Mouse (Mus musculus) cerebellum, adult 2 months (tissue): ENCODE measurements around the gene Pcf11. TPM values are rescaled to one million over a fixed set of nuclear protein-coding genes. Genes with fewer than 3 reads are reported as not detected.

Experiments
- DNase-seq, 2 experiments: peaks; one replicate each; pipeline ENCODE4 v3.0.0; 2021
- H3K27ac ChIP-seq: fragments of 200-500 bp; 2 replicates; pipeline ENCODE4 v1.5.1; 2012; ENCODE audit warnings: low read length, control low read depth, inconsistent platforms; ENCODE audit not compliant: insufficient read depth
- H3K27me3 ChIP-seq: fragments of 200-500 bp; 2 replicates; pipeline ENCODE4 v1.6.1; 2012; ENCODE audit warnings: inconsistent platforms, mild to moderate bottlenecking, low read length, moderate library complexity; ENCODE audit not compliant: control insufficient read depth, insufficient read depth
- H3K4me1 ChIP-seq: fragments of 200-500 bp; 2 replicates; pipeline ENCODE4 v1.6.1; 2011; ENCODE audit warnings: low read length; ENCODE audit not compliant: control insufficient read depth, insufficient read depth
- H3K4me3 ChIP-seq: fragments of 200-500 bp; replicated peaks from 2 replicates; pipeline ENCODE3; 2011; ENCODE audit warnings: mild to moderate bottlenecking, low read depth, low read length, control low read depth; ENCODE audit not compliant: insufficient read depth
- CTCF ChIP-seq: fragments of 200-500 bp; IDR thresholded peaks from 2 replicates; pipeline ENCODE4 v1.5.1; 2011; ENCODE audit warnings: low read depth, mild to moderate bottlenecking, control low read depth, low read length, moderate library complexity, borderline replicate concordance; ENCODE audit not compliant: insufficient read depth
- POLR2A ChIP-seq: fragments of 200-500 bp; IDR thresholded peaks from 2 replicates; pipeline ENCODE4 v1.6.1; 2011; ENCODE audit warnings: low read length, control low read depth, borderline replicate concordance; ENCODE audit not compliant: insufficient read depth
- WGBS: fragments of 180-500 bp; shearing (Covaris S2); methylation state at CpG from one replicate; pipeline ENCODE4 v1.1.7; 2018; 5-methylcytosine and 5-hydroxymethylcytosine counted together
- polyA plus RNA-seq: library from polyadenylated mRNA; depleted of rRNA; stranded (reverse); fragments of >200 nt; gene quantifications from 2 replicates; pipeline ENCODE4 v1.2.3, GENCODE M21; 2012

Gene Pcf11
- polyA plus RNA-seq, 1 experiment = 34.9 TPM

DNA sequence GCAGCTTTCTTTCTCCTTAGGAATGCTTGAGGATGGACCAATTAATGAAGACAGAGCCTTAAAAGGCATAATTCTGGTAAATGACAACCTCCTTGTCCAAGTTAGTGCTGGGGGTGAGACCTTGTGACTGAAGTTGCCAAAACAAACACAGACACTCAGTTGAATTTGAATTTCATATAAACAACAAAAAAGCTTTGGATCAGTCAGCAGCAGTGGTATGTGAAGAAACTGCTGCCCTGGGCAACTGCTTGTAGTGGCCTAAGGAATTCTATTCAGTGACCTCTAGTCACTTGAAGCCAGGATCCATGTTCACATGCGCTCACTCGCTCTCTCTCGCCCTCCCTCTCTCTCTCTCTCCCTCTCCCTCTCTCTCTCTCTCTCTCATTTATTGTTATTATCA is 26.7 kb upstream of the Pcf11 start:
- Histone ChIP-seq H3K27me3 (no peaks in the 10 kb centered on the region), H3K4me1 (no peaks in the 10 kb centered on the region), H3K27ac (no peak overlapping the region), H3K4me3 (no peak overlapping the region)
- no peak for DNase-seq
- 64% methylated on average over 3 of the region's 3 CpGs for WGBS
- TF ChIP-seq CTCF = no peak
- TF ChIP-seq POLR2A = no peak

DNA sequence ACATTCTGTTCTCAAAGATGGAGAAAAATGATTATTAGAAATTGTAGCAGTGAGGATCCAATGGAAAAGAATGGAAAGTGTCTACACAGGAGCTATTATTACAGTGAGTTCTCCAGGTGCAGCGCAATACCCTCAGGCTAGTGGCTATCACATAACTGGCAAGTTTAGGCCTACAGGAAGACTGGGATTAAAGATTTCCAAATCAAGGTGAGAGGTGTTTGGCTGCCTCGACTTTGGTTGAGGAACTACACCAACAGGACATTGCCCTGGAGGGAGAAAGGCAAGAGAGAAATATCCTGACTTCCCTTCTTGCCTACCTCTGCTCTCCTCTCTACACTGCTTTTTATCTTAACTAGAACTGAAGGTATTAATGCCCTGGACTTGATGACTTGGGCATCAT is 19.4 kb upstream of the Pcf11 start:
- no peaks in the 10 kb centered on the region for H3K4me1 ChIP-seq
- no peak for DNase-seq
- no peak overlapping the region for H3K4me3 ChIP-seq
- no peak overlapping the region for H3K27ac ChIP-seq
- WGBS = 83% methylated on average over 2 of the region's 2 CpGs
- TF ChIP-seq POLR2A (no peak), CTCF (no peak)
- H3K27me3 ChIP-seq = no peaks in the 10 kb centered on the region; the same call in 1 of the 2 replicates

DNA sequence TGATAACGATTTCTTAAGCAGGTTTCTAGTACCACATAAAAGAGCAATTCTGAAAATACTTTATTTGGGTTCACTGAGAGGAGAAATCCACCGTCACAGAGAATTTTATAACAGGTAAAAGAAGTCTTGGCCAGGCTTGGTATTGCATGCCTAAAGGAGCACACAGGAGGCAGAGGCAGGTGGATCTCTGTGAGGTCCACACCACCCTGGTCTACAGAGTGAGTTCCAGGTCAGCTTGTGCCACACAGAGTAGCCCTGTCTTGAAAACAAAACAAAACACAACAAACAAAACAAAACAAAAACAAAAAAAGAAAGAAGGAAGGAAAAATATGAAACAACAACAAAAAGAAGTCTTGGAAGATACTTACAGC is 18.6 kb upstream of the Pcf11 start:
- WGBS = 88% methylated on average over 2 of the region's 2 CpGs
- Histone ChIP-seq H3K27ac (no peak overlapping the region), H3K27me3 (no peaks in the 10 kb centered on the region; the same call in 1 of the 2 replicates), H3K4me1 (no peaks in the 10 kb centered on the region), H3K4me3 (no peak overlapping the region)
- no peak for TF ChIP-seq POLR2A
- no peak for TF ChIP-seq CTCF
- DNase-seq = no peak

DNA sequence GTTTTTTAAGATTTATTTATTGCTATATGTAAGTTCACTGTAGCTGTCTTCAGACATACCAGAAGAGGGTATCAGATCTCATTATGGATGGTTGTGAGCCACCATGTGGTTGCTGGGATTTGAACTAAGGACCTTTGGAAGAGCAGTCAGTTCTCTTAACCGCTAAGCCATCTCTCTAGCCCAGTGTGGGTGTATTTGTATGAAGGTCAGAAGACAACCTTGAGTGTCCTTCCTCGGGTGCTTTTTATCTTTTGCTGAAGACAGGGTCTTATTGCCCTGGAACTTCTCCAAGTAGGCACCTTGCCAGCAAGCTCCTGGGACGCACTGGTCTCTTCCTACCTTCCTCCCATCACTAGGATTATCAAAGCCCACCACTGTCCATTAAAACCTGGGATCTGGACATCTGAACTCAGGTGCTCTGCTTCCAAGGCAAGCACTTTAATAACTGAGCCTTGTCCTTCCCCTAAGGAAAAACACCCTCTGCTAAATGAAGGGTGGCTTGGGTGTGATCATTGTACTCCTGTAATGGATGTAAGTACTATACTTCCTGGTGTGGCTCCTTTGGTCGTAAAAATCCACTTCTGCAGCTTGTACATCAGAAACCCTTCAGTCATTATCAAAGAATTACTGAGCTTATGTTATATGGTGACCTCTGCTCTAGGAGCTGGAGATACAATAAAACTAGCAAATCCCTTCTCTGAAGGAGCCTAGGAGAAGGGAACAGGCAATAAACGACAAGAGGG is 18.0 kb upstream of the Pcf11 start:
- Histone ChIP-seq H3K4me3 (no peak overlapping the region), H3K27me3 (no peaks in the 10 kb centered on the region; the same call in 1 of the 2 replicates), H3K27ac (no peak overlapping the region), H3K4me1 (no peaks in the 10 kb centered on the region)
- no peak for TF ChIP-seq POLR2A
- TF ChIP-seq CTCF = no peak
- no peak for DNase-seq
- WGBS = 56% methylated on average over 5 of the region's 5 CpGs

DNA sequence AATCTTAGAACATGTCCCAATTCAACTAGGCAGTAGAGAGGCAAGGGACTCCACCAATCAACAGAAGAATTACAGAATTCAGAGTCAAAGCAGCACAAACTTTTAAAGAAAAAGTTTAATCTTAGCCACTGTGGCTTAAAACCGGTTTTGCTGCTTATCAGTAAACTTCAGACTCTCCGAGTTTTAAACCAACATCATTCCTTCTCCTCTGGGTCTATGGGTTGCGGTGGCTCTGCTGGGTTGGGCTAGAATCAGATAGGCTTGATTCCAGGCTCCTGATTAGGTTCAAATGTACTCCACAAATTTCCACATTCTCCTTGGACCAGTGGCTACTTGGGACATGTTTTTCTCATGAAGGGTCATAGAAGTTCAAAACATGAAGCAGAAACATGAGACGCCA is 7.6 kb upstream of the Pcf11 start:
- no peak for DNase-seq
- WGBS = 84% methylated on average over 4 of the region's 4 CpGs
- Histone ChIP-seq H3K4me3 (no peak overlapping the region), H3K4me1 (no peaks in the 10 kb centered on the region), H3K27me3 (no peaks in the 10 kb centered on the region), H3K27ac (no peak overlapping the region)
- TF ChIP-seq POLR2A (no peak), CTCF (no peak)

DNA sequence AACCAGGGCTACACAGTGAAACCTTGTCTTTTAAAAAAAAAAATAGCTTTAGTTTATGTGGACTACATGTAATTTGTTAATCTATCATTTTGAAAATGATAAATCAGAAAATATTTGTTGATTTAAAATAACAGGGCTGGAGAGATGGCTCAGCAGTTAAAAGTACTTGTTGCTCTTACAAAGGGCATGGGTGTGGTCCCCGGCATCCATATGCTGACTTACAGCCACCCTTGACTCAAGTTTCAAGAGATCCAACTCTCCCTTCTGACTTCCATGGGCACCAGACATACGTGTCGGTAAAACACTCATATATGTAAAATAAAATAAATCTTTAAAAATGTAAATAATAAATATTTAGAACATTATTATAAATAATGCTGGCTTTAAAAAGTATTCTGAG is 5.4 kb upstream of the Pcf11 start:
- H3K27me3 ChIP-seq = no peaks in the 10 kb centered on the region
- no peaks in the 10 kb centered on the region for H3K4me1 ChIP-seq
- H3K4me3 ChIP-seq = no peak overlapping the region
- H3K27ac ChIP-seq = no peak overlapping the region
- 93% methylated on average over 3 of the region's 3 CpGs for WGBS
- DNase-seq = no peak
- TF ChIP-seq CTCF (no peak), POLR2A (no peak)

DNA sequence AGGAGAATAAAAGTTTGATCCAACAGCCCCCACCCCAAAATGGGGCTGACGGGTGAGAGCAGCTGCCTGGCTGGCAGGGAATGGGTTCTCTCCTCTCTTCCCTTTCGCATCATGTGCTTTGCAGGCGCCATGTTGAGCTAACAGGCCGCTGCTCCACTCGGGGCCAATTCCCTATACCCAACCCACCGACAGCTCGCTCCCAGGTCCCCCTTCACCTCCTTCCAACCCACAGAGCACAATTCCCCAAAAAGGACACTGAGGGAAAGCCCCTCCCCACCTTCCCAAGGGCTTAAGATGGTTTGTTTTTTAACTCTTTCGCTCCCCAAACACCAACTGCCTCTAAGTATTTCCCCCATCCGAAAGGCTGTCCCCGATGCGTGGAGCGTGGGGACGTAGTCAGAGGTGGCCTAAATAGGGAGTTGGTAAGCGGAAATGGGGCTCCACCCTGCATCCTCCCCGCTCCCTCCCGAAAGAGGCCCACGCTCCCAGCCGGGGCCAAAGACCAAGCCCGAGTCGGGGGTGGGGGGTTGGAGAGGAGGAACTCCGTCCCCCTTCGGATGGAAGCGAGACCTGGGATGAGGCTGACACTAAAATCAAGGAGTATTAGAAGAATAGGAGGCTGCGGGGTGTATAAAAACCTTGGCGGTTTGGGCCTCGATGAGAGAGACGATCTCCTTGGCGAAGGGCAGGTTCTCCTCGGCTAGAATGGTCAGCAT is 785 bp downstream of the Pcf11 start:
- H3K4me1 ChIP-seq = peaks cover 3% of the 10 kb centered on the region; the same call in 1 of the 2 replicates
- DNase-seq = peak; percentile 59 to 68
- H3K27ac ChIP-seq = peak overlapping the region; percentile 90
- WGBS = under 1% methylated on average over 29 of the region's 29 CpGs
- peak overlapping the region; percentile 98 for H3K4me3 ChIP-seq
- no peaks in the 10 kb centered on the region for H3K27me3 ChIP-seq
- TF ChIP-seq POLR2A (no peak), CTCF (no peak)
